Mouse (Mus musculus) intestine, embryonic 15.5 days (tissue): ENCODE measurements around the gene Ssbp4. TPM values are rescaled to one million over a fixed set of nuclear protein-coding genes. Genes with fewer than 3 reads are reported as not detected.

Experiments
- ATAC-seq: fragments of 200-750 bp; cut with Nextera tagmentation; 2 replicates; pipeline ENCODE4 v1.8.0; 2017; ENCODE audit warnings: moderate TSS enrichment, moderate library complexity
- H3K27ac ChIP-seq: fragments of 300-500 bp; sonication (generic); 2 replicates; pipeline ENCODE4 v1.5.1; 2015; ENCODE audit warnings: mild to moderate bottlenecking, inconsistent platforms
- H3K27me3 ChIP-seq: fragments of 300-500 bp; sonication (generic); replicated peaks from 2 replicates; pipeline ENCODE4 v1.6.1; 2015; ENCODE audit warnings: inconsistent platforms
- H3K36me3 ChIP-seq: fragments of 300-500 bp; sonication (generic); 2 replicates; pipeline ENCODE4 v1.6.1; 2015; ENCODE audit warnings: inconsistent platforms
- H3K4me1 ChIP-seq: fragments of 300-500 bp; sonication (generic); replicated peaks from 2 replicates; pipeline ENCODE4 v1.6.1; 2015; ENCODE audit warnings: inconsistent platforms
- H3K4me2 ChIP-seq: fragments of 300-500 bp; sonication (generic); replicated peaks from 2 replicates; pipeline ENCODE4 v1.6.1; 2015; ENCODE audit warnings: mild to moderate bottlenecking, inconsistent platforms
- H3K4me3 ChIP-seq: fragments of 300-500 bp; sonication (generic); replicated peaks from 2 replicates; pipeline ENCODE4 v1.5.1; 2015; ENCODE audit warnings: inconsistent platforms
- H3K9ac ChIP-seq: fragments of 300-500 bp; sonication (generic); 2 replicates; pipeline ENCODE4 v1.6.1; 2015; ENCODE audit warnings: inconsistent platforms
- H3K9me3 ChIP-seq: fragments of 300-500 bp; sonication (generic); 2 replicates; pipeline ENCODE4 v1.6.1; 2016; ENCODE audit warnings: inconsistent platforms
- WGBS: fragments of 180-500 bp; shearing (Covaris S2); methylation state at CpG from one replicate; pipeline ENCODE4 v1.1.7; 2015; 5-methylcytosine and 5-hydroxymethylcytosine counted together
- polyA plus RNA-seq: library from polyadenylated mRNA; unstranded; fragments of >200 nt; fragmentation: Nextera tagmentation; extraction: Ambion mirVana; gene quantifications from 2 replicates; pipeline ENCODE4 v1.2.1, GENCODE M21; 2015

The Ssbp4 gene
- polyA plus RNA-seq, 1 experiment from 2014 or later: 86.9 TPM

DNA sequence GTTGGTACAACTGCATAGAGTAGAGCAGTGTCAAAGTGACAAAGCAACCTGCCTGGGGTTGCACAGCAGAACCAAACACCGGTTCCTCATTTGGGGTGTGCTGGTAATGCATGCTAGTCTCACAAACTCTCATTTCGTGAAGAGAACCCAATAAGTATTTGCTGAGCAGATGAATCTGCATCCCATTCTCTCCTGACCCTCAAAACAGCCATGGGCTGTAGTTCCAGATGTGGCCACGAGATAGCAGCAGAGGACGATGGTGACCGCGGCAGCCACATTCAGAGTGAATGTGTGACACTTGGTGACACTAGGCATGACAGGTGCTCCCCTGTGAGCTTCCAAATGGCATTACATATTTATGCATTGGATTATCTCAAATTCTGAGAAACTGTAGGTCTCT, 3.2 kb upstream of the Ssbp4 start:
- H3K4me3 ChIP-seq: peak overlapping the region; percentile 79

DNA sequence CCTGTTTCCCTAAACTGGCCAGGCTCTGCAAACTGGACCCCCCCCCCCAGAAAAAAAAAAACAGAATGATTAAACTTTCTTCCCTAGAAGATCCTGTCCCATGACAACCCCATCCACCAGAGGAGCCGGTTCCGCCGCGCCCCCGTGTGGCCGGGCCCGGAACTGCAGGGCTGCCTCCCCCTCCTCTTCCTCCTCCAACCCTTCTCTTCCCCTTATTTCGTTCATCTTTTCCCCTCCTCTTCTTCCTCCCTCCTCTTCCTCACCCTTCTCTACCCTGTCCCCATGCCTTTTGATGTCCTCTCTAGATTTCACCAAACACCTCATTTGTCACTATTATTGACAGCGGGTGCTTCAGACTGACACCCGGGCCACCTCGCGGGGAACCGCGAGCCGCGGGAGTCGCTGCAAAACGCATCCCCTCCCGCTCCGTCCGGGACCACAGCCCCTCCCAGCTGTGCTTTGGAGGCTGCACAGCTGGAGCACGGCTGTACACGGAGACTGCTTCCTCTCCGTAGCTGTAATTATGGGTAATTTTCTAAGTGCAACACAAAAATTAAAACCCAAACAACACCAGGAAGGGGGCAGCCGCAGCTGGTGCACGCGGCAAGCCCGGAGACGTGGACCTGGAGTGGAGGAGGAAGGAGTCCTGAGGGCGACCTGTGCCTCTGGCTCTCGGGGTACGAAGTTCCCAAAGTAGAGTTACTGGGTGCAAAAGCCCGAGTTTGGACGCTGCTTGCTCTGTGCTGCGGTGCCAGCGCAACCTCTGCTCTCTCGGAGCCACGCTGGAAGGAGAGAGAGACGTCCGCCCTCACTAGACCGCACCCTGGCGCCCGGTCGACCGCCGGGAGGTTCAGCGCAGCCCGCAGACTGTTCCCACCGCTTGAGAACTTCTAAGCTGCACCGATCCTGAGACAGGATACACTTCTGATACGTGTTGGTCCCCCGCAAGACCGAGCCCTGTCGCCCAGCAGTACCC, 2.4 kb upstream of the Ssbp4 start:
- under 1% methylated on average over 54 of the region's 54 CpGs for WGBS
- Histone ChIP-seq H3K27me3 (no peaks in the 10 kb centered on the region), H3K4me3 (peak overlapping the region; percentile 79), H3K36me3 (no peaks in the 10 kb centered on the region), H3K4me1 (peaks cover 29% of the 10 kb centered on the region), H3K9me3 (no peaks in the 10 kb centered on the region), H3K9ac (peak overlapping the region; percentile 62), H3K27ac (peak overlapping the region; percentile 96), H3K4me2 (peak overlapping the region; percentile 98)
- ATAC-seq: peak; percentile 14

More for the DNA sequence above, 3.2 kb upstream of the Ssbp4 start:
- 0 out of 2 replicates have a peak, but pooled peaks have one; percentile 0 for ATAC-seq
- WGBS: under 1% methylated on average over 6 of the region's 6 CpGs
- H3K4me2 ChIP-seq: peak overlapping the region; percentile 98
- no peaks in the 10 kb centered on the region for H3K36me3 ChIP-seq
- peak overlapping the region; percentile 81 for H3K27ac ChIP-seq
- no peaks in the 10 kb centered on the region for H3K27me3 ChIP-seq
- H3K4me1 ChIP-seq: peaks cover 29% of the 10 kb centered on the region
- no peaks in the 10 kb centered on the region for H3K9me3 ChIP-seq
- H3K9ac ChIP-seq: peak overlapping the region; percentile 62

DNA sequence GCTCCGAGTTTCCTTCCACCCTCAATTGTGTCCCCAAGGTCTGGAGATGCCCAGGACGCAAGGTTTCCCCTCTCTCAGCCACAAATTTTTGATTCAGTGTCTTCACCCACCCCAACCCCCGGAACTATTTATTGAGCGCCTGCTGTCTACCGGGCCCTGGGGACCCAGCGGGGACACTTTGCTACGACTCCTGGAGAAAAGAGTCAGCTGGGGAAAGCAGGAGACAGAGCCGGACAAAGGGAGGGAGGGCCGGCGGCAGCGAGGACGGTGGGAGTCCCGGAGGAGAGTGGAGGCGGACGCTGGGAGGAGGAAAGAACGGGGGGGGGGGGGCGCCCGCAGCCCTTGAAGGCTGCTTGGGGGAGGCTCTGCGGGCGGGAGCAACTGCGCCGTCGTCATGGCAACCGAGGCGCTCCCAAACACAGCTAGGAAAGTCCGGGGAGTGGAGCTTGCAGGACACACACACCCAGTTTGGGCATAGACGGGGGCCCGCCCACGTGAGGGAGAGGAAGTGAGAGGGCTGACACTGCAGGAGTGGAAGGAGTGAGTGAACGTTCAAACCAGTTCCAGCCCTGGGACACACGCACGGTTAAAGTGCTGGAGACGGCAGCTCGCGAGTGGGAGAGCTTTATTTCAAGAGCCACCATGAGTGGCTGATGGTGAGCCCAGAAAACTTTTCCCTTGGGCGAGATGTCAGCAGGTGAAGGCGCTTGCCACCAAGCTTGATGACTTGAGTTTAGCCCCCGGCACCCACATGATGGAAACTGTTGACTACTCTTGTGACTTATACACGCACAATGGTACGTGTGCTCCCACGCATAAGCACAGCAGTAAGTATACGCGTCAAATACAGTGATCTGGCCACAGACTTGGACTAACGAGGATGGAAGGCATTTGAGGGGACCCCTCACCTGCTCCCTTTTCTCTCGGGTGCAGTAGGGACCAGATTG, 1.4 kb upstream of the Ssbp4 start:
- H3K9me3 ChIP-seq: no peaks in the 10 kb centered on the region
- peak overlapping the region; percentile 79 for H3K4me3 ChIP-seq
- H3K36me3 ChIP-seq: no peaks in the 10 kb centered on the region
- H3K4me2 ChIP-seq: peak overlapping the region; percentile 98
- peak overlapping the region; percentile 64 for H3K9ac ChIP-seq
- peak; percentile 63 for ATAC-seq
- H3K4me1 ChIP-seq: peaks cover 31% of the 10 kb centered on the region
- peak overlapping the region; percentile 96 for H3K27ac ChIP-seq
- under 1% methylated on average over 44 of the region's 45 CpGs for WGBS
- H3K27me3 ChIP-seq: no peaks in the 10 kb centered on the region

DNA sequence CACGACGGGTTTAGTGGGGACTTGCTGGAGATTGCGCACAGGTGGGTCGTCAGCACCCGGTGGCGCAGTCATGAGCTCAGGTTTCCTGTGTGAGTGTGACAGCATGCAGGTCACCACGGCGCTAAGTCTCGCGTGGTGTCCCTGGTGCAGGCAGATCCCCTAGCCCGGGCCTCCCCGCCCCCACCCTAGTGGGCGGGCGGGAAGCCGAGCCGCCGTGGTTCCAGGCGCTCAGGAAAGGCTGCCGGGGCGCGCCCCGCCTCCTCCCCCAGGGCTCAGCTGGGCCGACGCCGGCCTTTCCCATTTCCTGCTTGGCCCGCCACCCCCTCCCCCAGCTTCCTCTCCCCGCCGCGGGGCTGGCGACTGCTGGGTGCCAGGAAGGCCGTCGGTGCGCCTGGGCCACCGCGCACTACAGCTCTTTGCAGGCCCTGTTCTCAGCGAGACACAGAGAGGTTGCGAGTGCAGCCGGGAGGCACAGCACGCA, 736 bp upstream of the Ssbp4 start:
- H3K4me2 ChIP-seq: peak overlapping the region; percentile 98
- peaks cover 31% of the 10 kb centered on the region for H3K4me1 ChIP-seq
- peak overlapping the region; percentile 96 for H3K27ac ChIP-seq
- peak overlapping the region; percentile 64 for H3K9ac ChIP-seq
- WGBS: 0% methylated on average over 37 of the region's 39 CpGs
- ATAC-seq: peak; percentile 68
- no peaks in the 10 kb centered on the region for H3K27me3 ChIP-seq
- peak overlapping the region; percentile 79 for H3K4me3 ChIP-seq
- no peaks in the 10 kb centered on the region for H3K36me3 ChIP-seq
- no peaks in the 10 kb centered on the region for H3K9me3 ChIP-seq

DNA sequence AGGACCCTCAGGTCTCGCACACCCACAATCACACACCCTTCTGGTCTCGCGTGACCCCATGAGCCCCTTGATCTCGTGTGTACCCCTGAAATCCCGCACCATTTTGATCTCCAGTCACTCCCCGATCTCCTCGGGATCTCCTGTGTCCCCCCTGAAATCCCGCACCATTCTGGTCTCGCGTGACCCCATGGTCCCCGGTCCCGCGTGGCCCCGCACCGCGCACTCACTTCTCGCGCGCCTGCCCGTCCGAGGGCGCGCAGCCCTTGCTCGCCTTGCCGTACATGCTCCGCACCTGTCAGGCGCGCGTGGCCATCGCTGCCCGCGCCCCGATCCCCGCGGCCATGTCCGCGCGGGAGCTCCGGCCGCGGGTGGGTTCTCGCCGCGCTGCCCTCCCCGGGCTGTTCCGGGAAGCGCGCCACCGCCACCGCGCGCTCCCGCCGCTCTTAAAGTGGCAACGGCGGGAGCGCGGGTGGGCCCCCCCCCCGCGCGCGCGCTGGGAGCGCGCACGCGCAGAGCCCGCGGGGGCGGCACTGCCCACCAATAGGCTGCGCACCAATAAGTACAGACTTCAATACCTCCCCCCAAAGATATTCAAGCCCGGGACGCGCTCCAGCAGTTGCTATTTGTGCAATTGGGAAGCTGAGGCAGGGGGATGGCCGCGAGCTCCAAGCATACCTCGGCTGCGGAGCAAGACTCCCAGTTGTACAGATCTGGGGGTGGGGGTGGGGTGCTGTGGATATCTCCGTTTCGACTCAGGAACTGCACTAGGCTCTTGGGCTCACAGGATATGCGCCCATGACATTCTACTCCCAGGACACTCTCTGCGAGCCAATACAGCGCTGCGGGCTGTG, 549 bp downstream of the Ssbp4 start:
- peak overlapping the region; percentile 89 for H3K9ac ChIP-seq
- peak overlapping the region; percentile 79 for H3K4me3 ChIP-seq
- peaks cover 31% of the 10 kb centered on the region for H3K4me1 ChIP-seq
- WGBS: 1% methylated on average over 83 of the region's 84 CpGs
- peak; percentile 2; the same call in 1 of the 2 replicates for ATAC-seq
- no peaks in the 10 kb centered on the region for H3K36me3 ChIP-seq
- peak overlapping the region; percentile 96 for H3K27ac ChIP-seq
- peak overlapping the region; percentile 98 for H3K4me2 ChIP-seq
- no peaks in the 10 kb centered on the region for H3K9me3 ChIP-seq
- no peaks in the 10 kb centered on the region for H3K27me3 ChIP-seq

DNA sequence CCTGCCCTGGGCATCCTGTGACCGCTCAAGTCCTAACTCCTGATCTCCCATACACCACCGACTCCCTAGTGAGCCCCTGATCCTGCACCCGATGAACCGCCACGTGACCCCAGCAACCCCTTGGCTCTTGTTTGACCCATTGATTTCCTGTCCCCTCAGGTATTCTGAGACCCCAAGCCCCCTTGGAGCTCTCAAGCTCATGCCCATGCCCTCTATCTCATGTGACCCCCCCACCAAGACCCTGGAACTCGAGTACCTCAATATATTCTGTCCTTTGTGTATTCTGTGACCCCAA, 1.1 kb downstream of the Ssbp4 start:
- Histone ChIP-seq H3K36me3 (no peaks in the 10 kb centered on the region), H3K27ac (peak overlapping the region; percentile 96), H3K9ac (peak overlapping the region; percentile 89), H3K9me3 (no peaks in the 10 kb centered on the region), H3K4me2 (peak overlapping the region; percentile 98), H3K27me3 (no peaks in the 10 kb centered on the region), H3K4me1 (peaks cover 31% of the 10 kb centered on the region), H3K4me3 (peak overlapping the region; percentile 79)
- no peak for ATAC-seq
- 21% methylated on average over 6 of the region's 6 CpGs for WGBS

DNA sequence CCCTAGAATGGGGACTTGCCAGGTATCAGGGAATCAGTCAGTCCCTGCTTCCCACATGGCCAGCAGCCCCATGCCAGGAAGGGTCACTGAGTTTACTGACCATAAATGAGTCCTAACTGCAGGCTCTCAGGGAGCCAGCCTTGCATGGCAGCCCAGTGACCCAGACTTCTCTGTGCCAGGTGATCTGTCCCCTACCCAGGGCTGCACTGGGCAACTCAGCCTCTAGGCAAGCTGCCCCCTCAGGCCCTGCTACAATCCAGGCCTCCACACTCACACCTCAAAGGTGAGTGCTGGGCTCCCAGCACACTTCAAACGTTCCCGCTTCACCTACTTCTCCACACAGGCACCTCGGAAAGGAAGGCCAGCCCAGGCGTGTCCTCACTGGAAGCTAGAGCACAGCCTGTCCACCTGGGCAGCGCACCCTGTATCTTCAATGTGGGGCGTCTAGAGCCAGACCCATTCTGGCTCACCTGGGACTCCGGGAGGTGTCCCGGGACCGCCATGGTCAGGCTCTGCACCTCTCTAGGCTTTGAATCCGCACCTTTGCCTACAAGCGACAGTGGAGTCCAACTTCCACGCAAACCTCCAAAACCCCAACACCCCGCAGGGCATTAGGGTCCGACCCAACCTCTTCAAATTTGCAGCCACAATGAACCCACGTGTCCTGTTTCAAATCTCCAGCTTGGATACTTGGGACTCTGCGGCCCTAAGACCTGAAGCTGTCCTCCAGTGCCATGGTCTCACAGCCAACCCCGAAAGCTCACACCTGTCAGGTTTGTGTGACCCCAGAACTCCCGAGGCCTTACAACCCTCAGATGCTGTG, 1.7 kb downstream of the Ssbp4 start:
- Histone ChIP-seq H3K9me3 (no peaks in the 10 kb centered on the region), H3K27ac (no peak overlapping the region), H3K27me3 (no peaks in the 10 kb centered on the region), H3K4me3 (peak overlapping the region; percentile 79), H3K4me1 (peaks cover 31% of the 10 kb centered on the region), H3K36me3 (peaks cover 5% of the 10 kb centered on the region; the same call in 1 of the 2 replicates), H3K9ac (peak overlapping the region; percentile 89), H3K4me2 (peak overlapping the region; percentile 98)
- WGBS: 64% methylated on average over 18 of the region's 18 CpGs
- ATAC-seq: no peak

DNA sequence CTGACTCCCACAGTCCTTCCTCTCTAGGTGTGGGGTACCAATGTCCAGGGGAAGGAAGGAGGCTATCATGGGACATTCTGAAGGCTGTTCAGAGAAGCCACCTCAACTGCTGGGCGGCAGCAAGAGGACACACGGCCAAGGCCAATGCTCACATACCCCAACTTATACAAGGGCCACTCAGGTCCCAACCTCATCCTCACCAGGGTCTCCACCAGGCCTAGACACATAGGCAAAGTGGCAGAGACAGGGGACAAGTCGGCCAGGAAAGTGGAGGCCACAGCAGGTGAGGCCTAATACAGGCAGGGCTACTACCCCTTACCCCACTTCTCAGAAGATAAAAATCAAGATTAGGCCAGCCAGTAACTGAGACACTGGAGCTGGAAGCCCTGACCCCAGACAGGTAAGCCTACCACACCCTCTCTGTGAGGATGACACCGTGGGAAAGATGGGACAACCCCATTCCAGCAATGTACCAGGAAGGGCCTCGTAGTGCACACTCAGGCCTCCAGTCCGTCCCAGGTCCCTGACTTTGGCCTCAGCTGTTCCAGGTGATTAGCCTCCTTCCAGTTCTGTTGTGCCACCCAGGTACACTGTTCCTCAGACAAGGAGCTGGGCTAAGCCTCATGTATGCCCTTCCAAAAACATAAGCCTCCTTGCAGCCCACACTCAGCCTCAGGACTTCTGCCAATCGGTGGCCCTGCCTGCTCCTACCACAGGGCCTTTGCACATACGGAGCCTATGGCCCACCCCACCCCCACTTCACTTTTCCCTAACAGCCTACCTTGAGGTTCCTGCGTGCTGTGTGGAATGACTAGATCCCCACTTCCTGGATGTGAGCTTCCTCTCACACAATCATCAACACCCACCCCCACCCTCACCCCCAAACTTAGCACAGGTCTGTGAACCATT, 2.5 kb downstream of the Ssbp4 start:
- Histone ChIP-seq H3K36me3 (peaks cover 5% of the 10 kb centered on the region; the same call in 1 of the 2 replicates), H3K27me3 (no peaks in the 10 kb centered on the region), H3K9ac (no peak overlapping the region; the same call in 1 of the 2 replicates), H3K4me3 (no peak overlapping the region; the same call in 1 of the 2 replicates), H3K27ac (no peak overlapping the region), H3K4me1 (peaks cover 35% of the 10 kb centered on the region), H3K9me3 (no peaks in the 10 kb centered on the region), H3K4me2 (no peak overlapping the region)
- 84% methylated on average over 9 of the region's 9 CpGs for WGBS
- no peak for ATAC-seq

DNA sequence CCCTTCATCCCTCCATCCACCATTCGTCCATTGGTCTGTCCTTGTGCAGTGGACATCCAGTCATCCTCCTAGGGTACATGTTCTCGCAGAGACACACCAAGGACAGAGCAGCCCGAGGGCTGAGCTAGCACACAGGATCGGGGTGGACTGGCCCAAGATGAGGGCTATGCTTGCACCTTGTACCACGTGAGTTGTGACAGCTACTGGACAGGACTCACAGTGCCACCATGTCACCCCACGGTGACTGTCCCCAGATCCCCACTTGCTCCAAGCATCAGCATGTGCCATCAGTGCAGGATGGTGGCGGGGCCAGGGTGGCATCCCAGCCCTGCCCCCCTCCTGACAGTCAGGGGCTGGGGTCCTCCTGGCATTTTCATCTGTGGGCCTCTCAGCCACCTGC, 4.1 kb downstream of the Ssbp4 start:
- H3K36me3 ChIP-seq: peaks cover 5% of the 10 kb centered on the region; the same call in 1 of the 2 replicates
- peaks cover 43% of the 10 kb centered on the region for H3K4me1 ChIP-seq
- ATAC-seq: no peak
- 87% methylated on average over 7 of the region's 7 CpGs for WGBS
- H3K27ac ChIP-seq: no peak overlapping the region
- H3K4me3 ChIP-seq: no peak overlapping the region
- H3K9ac ChIP-seq: no peak overlapping the region
- no peak overlapping the region for H3K4me2 ChIP-seq
- no peaks in the 10 kb centered on the region for H3K9me3 ChIP-seq
- H3K27me3 ChIP-seq: no peaks in the 10 kb centered on the region
